Mouse (Mus musculus) intestine, embryonic 14.5 days (tissue): ENCODE measurements around the gene Olfr191. TPM values are rescaled to one million over a fixed set of nuclear protein-coding genes. Genes with fewer than 3 reads are reported as not detected.
"Not testable (repeated sequence)": the region's sequence is repeated elsewhere in the genome, so short reads cannot be mapped to it uniquely, and the experiment has no call there.

Source experiments
- ATAC-seq: fragments of 200-750 bp; cut with Nextera tagmentation; replicated peaks from 2 replicates; pipeline ENCODE4 v1.8.0; 2017; ENCODE audit warnings: low read depth, moderate number of reproducible peaks, moderate TSS enrichment, moderate library complexity; ENCODE audit not compliant: low FRiP score, low TSS enrichment
- DNase-seq: peaks from one replicate; pipeline ENCODE4 v3.0.0-alpha.2; 2018; ENCODE audit warnings: low spot score
- H3K27ac ChIP-seq: fragments of 300-500 bp; sonication (generic); 2 replicates; pipeline ENCODE4 v1.5.1; 2014; ENCODE audit warnings: low read depth, mild to moderate bottlenecking, control low read depth
- H3K27me3 ChIP-seq: fragments of 300-500 bp; sonication (generic); replicated peaks from 2 replicates; pipeline ENCODE4 v1.6.1; 2014; ENCODE audit warnings: low read length, control low read depth; ENCODE audit not compliant: control insufficient read depth, insufficient read depth
- H3K36me3 ChIP-seq: fragments of 300-500 bp; sonication (generic); 2 replicates; pipeline ENCODE4 v1.6.1; 2014; ENCODE audit warnings: low read length, control low read depth; ENCODE audit not compliant: control insufficient read depth, insufficient read depth
- H3K4me1 ChIP-seq: fragments of 300-500 bp; sonication (generic); replicated peaks from 2 replicates; pipeline ENCODE4 v1.6.1; 2014; ENCODE audit warnings: low read length, control low read depth, mixed read lengths; ENCODE audit not compliant: control insufficient read depth, insufficient read depth
- H3K4me2 ChIP-seq: fragments of 300-500 bp; sonication (generic); 2 replicates; pipeline ENCODE4 v1.6.1; 2014; ENCODE audit warnings: low read length
- H3K4me3 ChIP-seq: fragments of 300-500 bp; sonication (generic); 2 replicates; pipeline ENCODE4 v1.5.1; 2014; ENCODE audit warnings: low read depth, low read length, control low read depth, mixed read lengths
- H3K9ac ChIP-seq: fragments of 300-500 bp; sonication (generic); 2 replicates; pipeline ENCODE4 v1.6.1; 2014; ENCODE audit warnings: mild to moderate bottlenecking, low read length
- H3K9me3 ChIP-seq: fragments of 300-500 bp; sonication (generic); 2 replicates; pipeline ENCODE4 v1.6.1; 2016; ENCODE audit warnings: low read length, control low read depth; ENCODE audit not compliant: control insufficient read depth
- WGBS: fragments of 180-500 bp; shearing (Covaris S2); extraction: QIAGEN DNeasy Blood & Tissue Kit; methylation state at CpG from one replicate; pipeline ENCODE4 v1.1.7; 2014; 5-methylcytosine and 5-hydroxymethylcytosine counted together
- polyA plus RNA-seq: library from polyadenylated mRNA; unstranded; fragments of >200 nt; fragmentation: Nextera tagmentation; extraction: Ambion mirVana; gene quantifications from 2 replicates; pipeline ENCODE4 v1.2.1, GENCODE M21; 2014

Gene Olfr191
- polyA plus RNA-seq, 1 experiment from 2014 or later, result not detected

DNA sequence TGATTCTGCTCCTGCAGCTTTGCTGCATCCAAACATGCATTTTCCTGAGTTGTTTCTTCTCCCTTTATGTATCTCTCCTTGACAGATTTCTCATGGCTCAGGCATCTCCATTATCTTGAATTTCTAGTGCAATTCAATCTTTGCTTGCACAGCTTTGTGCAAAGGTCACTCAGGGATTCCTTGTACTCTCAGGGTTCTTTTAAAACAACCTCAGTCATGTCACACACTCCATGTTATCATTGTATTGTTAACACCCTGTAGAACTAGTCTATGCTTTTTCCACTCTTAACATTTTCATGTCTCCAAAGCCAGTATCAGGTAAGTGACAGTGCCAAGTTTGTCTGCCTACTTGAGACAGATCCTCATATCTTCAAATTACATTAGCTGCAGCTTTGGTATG lies 17.9 kb downstream of the Olfr191 start:
- Histone ChIP-seq H3K36me3 (no peaks in the 10 kb centered on the region), H3K4me3 (no peak overlapping the region), H3K4me2 (no peak overlapping the region), H3K27me3 (no peaks in the 10 kb centered on the region), H3K9me3 (no peaks in the 10 kb centered on the region), H3K9ac (no peak overlapping the region), H3K27ac (no peak overlapping the region), H3K4me1 (no peaks in the 10 kb centered on the region)
- no peak for ATAC-seq
- no peak for DNase-seq

DNA sequence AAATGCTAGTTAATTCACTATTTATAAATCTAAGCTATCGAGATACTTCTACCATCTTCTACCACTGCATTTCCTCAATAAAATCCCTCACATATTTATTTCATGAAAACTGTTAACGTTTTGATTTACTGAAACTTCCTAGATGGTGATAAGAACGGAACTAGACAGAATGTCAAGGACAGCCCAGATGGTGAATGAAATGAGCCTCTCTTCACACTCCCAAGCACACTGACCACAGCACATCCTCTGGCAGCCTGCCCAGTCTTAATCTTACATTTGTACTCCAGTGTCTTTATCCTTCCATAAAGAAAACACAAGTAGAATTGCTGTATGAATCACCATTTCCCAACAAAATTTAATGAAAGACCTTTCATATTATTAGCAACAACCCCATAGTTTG lies 27.2 kb downstream of the Olfr191 start:
- 59% methylated on average over 3 of the region's 3 CpGs for WGBS
- not testable (repeated sequence) for H3K27me3 ChIP-seq, DNase-seq

DNA sequence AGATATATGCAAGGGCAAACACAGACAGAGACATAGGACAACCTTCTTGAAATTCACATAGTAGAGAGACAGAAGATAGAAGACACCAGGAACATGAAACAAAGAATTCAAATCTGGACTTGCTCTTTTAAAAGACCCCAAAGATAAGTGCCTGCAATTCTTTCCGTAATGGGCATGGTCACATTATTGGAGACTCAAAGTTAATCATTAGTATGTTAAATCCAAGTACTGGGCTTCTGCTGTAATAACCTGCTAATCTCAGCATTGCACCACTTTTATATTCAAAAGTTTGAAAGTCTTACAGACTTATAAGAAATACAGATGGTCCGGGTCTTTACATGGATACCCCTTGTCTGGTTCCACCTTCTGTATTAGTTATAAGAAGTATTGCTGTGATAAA lies 40.3 kb downstream of the Olfr191 start:
- DNase-seq, H3K4me3 ChIP-seq, H3K4me1 ChIP-seq, H3K4me2 ChIP-seq, H3K27me3 ChIP-seq, H3K27ac ChIP-seq, H3K36me3 ChIP-seq, H3K9me3 ChIP-seq, H3K9ac ChIP-seq, ATAC-seq: not testable (repeated sequence)
- WGBS, result 84% methylated on average over 2 of the region's 2 CpGs

More for the DNA sequence above, 27.2 kb downstream of the Olfr191 start:
- not testable (repeated sequence) for H3K27ac ChIP-seq, H3K9me3 ChIP-seq, H3K4me3 ChIP-seq, H3K36me3 ChIP-seq, H3K4me1 ChIP-seq, H3K9ac ChIP-seq, ATAC-seq, H3K4me2 ChIP-seq

DNA sequence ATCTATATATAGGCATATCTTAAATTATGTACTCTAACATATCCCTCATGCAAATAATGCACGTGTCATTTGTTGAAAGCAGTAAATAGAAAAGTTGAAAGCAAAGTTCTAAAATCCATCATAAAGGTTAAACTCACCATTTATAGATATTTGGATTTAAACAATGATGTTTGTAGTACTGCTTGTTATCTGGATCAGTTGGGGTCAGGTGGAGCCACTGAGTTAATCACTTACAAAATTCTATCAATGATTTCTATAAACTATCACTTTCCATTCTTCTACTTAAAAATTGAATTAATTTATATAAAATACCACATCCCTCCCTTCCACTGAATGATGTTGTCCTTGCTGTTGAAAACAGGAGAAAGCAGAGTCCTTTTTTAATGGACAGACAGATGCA lies 40.8 kb downstream of the Olfr191 start:
- ATAC-seq (no peak), DNase-seq (no peak)
- Histone ChIP-seq H3K27me3 (no peaks in the 10 kb centered on the region), H3K36me3 (no peaks in the 10 kb centered on the region), H3K4me2 (no peak overlapping the region), H3K9ac (no peak overlapping the region), H3K4me3 (no peak overlapping the region), H3K9me3 (no peaks in the 10 kb centered on the region), H3K27ac (no peak overlapping the region), H3K4me1 (no peaks in the 10 kb centered on the region)
- WGBS, result 76% methylated on average over 1 of the region's 1 CpGs

DNA sequence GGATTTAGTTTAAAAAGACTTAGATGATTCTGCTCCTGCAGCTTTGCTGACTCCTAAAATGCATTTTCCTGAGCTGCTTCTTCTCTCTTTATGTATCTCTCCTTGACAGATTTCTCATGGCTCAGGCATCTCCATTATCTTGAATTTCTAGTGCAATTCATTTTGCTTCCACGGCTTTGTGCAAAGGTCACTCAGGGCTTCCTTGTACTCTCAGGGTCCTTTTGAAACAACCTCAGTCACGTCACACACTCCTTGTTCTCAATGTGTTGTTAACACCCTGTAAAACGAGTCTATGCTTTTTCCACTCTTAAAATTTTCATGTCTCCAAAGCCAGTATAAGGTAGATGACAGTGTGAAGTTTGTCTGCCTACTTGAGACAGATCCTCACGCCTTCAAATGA lies 42.0 kb downstream of the Olfr191 start:
- Histone ChIP-seq H3K9ac (no peak overlapping the region), H3K36me3 (no peaks in the 10 kb centered on the region), H3K27ac (no peak overlapping the region), H3K4me1 (no peaks in the 10 kb centered on the region), H3K4me3 (no peak overlapping the region), H3K9me3 (no peaks in the 10 kb centered on the region), H3K27me3 (no peaks in the 10 kb centered on the region), H3K4me2 (no peak overlapping the region)
- no peak for ATAC-seq
- 62% methylated on average over 4 of the region's 4 CpGs for WGBS
- no peak for DNase-seq

DNA sequence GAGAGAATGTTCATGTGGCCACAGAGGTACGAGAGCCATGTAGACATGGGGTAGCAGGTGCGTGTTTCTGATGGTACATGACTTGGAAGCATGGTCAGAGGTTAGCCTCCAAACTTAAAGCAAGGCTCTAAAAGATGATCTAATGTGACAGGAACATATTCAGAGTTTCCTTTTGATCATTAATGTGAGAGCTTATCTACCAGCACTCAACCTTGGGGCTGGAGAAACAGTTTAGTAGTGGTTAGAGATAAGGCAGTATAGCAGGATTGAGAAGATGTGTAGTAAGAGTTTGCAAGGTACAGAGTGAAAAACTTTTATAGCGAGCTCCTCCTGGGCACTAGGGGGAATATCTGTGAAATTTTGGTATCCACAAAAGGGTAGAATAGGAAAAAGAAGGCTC lies 43.8 kb downstream of the Olfr191 start:
- no peaks in the 10 kb centered on the region for H3K36me3 ChIP-seq
- no peak for ATAC-seq
- H3K9ac ChIP-seq, result no peak overlapping the region
- WGBS, result 83% methylated on average over 3 of the region's 3 CpGs
- no peaks in the 10 kb centered on the region for H3K27me3 ChIP-seq
- no peak overlapping the region for H3K4me2 ChIP-seq
- no peaks in the 10 kb centered on the region for H3K9me3 ChIP-seq
- no peaks in the 10 kb centered on the region for H3K4me1 ChIP-seq
- no peak for DNase-seq
- no peak overlapping the region for H3K4me3 ChIP-seq
- H3K27ac ChIP-seq, result no peak overlapping the region

DNA sequence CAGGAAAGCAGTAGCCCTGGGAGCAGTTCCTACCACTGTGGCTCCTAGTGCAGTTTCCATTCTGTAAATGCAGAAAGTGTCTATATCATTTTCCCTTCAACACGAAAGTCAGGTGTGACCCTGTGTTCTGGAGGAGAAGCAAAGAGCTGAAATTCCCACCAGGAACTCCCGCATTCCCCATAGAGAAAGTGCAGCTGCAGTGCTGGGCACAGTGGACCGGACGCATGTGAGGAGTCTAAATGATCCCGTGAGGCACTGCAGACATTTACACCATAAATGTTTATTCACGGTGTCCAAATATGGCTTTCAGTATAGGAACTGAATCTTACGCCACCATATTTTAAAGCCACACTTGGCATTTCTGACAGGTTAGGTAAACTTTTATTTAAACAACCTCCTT lies 49.9 kb downstream of the Olfr191 start, which contains the start of gene Olfr187:
Gene Olfr187, minus strand, starts transcription at position 58 of the 400 bp plus-strand sequence.
- DNase-seq (peak; percentile 55), ATAC-seq (peak; percentile 79)
- WGBS, result 46% methylated on average over 7 of the region's 7 CpGs
- Histone ChIP-seq H3K36me3 (no peaks in the 10 kb centered on the region), H3K4me3 (no peak within 1 kb of the TSS), H3K27ac (peak within 1 kb of the TSS; percentile 73), H3K4me2 (peak within 1 kb of the TSS; percentile 39), H3K9ac (no peak within 1 kb of the TSS), H3K4me1 (no peaks in the 10 kb centered on the region; the same call in 1 of the 2 replicates), H3K27me3 (no peaks in the 10 kb centered on the region), H3K9me3 (no peaks in the 10 kb centered on the region)

Other genes starting within 250 kb of the Olfr191 start
- not detected in 2 replicates for gene Olfr177, start 215.1 kb downstream of the Olfr191 start, polyA plus RNA-seq
- not detected in 2 replicates for gene Olfr178, start 197.8 kb downstream of the Olfr191 start, polyA plus RNA-seq
- gene Olfr181, start 161.1 kb downstream of the Olfr191 start, polyA plus RNA-seq, result not detected in 2 replicates
- not detected in 2 replicates for gene Olfr180, start 160.4 kb downstream of the Olfr191 start, polyA plus RNA-seq
- not detected in 2 replicates for gene Olfr183, start 94.5 kb downstream of the Olfr191 start, polyA plus RNA-seq
- gene Olfr186, start 59.5 kb downstream of the Olfr191 start, polyA plus RNA-seq, result not detected in 2 replicates
- 0.14 TPM in 1 of 2 replicates, not detected in the other for gene Olfr187, start 50.1 kb downstream of the Olfr191 start, polyA plus RNA-seq
- not detected in 2 replicates for gene Olfr190, start 11.8 kb downstream of the Olfr191 start, polyA plus RNA-seq
- gene Olfr193, start 22.1 kb upstream of the Olfr191 start, polyA plus RNA-seq, result not detected in 2 replicates
- not detected in 2 replicates for gene Olfr194, start 31.2 kb upstream of the Olfr191 start, polyA plus RNA-seq
- not detected in 2 replicates for gene Olfr195, start 57.2 kb upstream of the Olfr191 start, polyA plus RNA-seq
- not detected in 2 replicates for gene Olfr196, start 80.6 kb upstream of the Olfr191 start, polyA plus RNA-seq
- gene Olfr198, start 113.7 kb upstream of the Olfr191 start, polyA plus RNA-seq, result not detected in 2 replicates
- not detected in 2 replicates for gene Olfr199, start 129.9 kb upstream of the Olfr191 start, polyA plus RNA-seq
- gene Olfr201, start 182.8 kb upstream of the Olfr191 start, polyA plus RNA-seq, result not detected in 2 replicates
- gene Olfr202, start 197.0 kb upstream of the Olfr191 start, polyA plus RNA-seq, result not detected in 2 replicates
- gene Olfr203, start 209.1 kb upstream of the Olfr191 start, polyA plus RNA-seq, result not detected in 2 replicates
- not detected in 2 replicates for gene Olfr204, start 228.4 kb upstream of the Olfr191 start, polyA plus RNA-seq
- not detected in 2 replicates for gene Olfr205, start 241.3 kb upstream of the Olfr191 start, polyA plus RNA-seq